Mouse (Mus musculus) cerebellum, adult 18-20 months (tissue): ENCODE results near the gene Csnk1d.
A peak's percentile ranks its signal among the peaks of the same experiment; 100 is the strongest.

Source experiments
- DNase-seq, 2 experiments: peaks; one replicate each; pipeline ENCODE4 v3.0.0; 2021

Gene Csnk1d

GRCm38 (mm10) chr11:120984448-120985330 is 6.4 kb downstream of the Csnk1d start:
- peak; percentile 44 to 54 for DNase-seq

- DNase-seq = no peak
Observed at GRCm38 (mm10) chr11:120982459-120982858, 8.7 kb downstream of the Csnk1d start.

GRCm38 (mm10) chr11:120981661-120982060 is 9.5 kb downstream of the Csnk1d start:
- DNase-seq = no peak

- DNase-seq = no peak
Observed at GRCm38 (mm10) chr11:120980427-120981035, 10.6 kb downstream of the Csnk1d start.

- DNase-seq = no peak
Observed at GRCm38 (mm10) chr11:120979711-120980426, 11.3 kb downstream of the Csnk1d start.

- no peak for DNase-seq
Observed at GRCm38 (mm10) chr11:120973318-120973717, 17.8 kb downstream of the Csnk1d start.

GRCm38 (mm10) chr11:120971237-120971636 is 19.9 kb downstream of the Csnk1d start:
- DNase-seq = no peak

- no peak for DNase-seq
Observed at GRCm38 (mm10) chr11:120969742-120970141, 21.4 kb downstream of the Csnk1d start.

- DNase-seq = no peak
Observed at GRCm38 (mm10) chr11:120965587-120965986, 25.5 kb downstream of the Csnk1d start.

- DNase-seq = no peak
Observed at GRCm38 (mm10) chr11:120964195-120965157, 26.7 kb downstream of the Csnk1d start.

GRCm38 (mm10) chr11:120962909-120963308 is 28.2 kb downstream of the Csnk1d start:
- no peak for DNase-seq

GRCm38 (mm10) chr11:120962050-120962771 is 28.9 kb downstream of the Csnk1d start:
- DNase-seq = no peak

GRCm38 (mm10) chr11:120961594-120961993 is 29.5 kb downstream of the Csnk1d start:
- DNase-seq = no peak

GRCm38 (mm10) chr11:120960248-120960647 is 30.9 kb downstream of the Csnk1d start:
- no peak for DNase-seq

- DNase-seq = no peak
Observed at GRCm38 (mm10) chr11:120959564-120959963, 31.6 kb downstream of the Csnk1d start.

GRCm38 (mm10) chr11:120959066-120959465 is 32.1 kb downstream of the Csnk1d start:
- no peak for DNase-seq

- DNase-seq = no peak
Observed at GRCm38 (mm10) chr11:120957731-120958257, 33.3 kb downstream of the Csnk1d start.

GRCm38 (mm10) chr11:120957052-120957451 is 34.1 kb downstream of the Csnk1d start:
- DNase-seq = no peak

- no peak for DNase-seq
Observed at GRCm38 (mm10) chr11:120955701-120956100, 35.4 kb downstream of the Csnk1d start.

- DNase-seq = no peak
Observed at GRCm38 (mm10) chr11:120954936-120955335, 36.2 kb downstream of the Csnk1d start.
